ENCODE assay signal across 1 mouse cellular context in the genomic region with DNA sequence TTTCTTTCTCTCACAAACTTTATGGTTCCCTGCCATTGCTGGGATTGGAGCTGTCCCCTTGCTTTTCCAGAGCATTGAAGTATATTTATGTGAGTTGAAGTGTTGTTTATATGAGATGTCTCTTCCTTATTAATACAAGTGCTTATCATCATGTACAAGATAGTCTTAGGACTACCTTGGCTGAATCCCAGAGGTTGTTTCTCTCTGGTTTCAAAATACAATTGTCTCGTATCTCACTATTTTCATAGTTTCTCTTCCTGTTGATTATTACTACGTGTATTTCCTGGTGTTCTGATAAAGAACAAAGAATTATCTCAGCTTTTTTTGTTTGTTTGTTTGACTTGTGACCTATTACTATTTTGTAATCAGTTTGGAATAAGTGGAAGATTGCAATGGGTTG.
TF ChIP-seq lines count a peak whose summit lies in the region.

No protein-coding gene starts in this region.

TF ChIP-seq in MEL, 35 proteins besides CTCF, POLR2A, EP300 and RAD21 (continued from another document):
- TF ChIP-seq GABPA (IDR thresholded peaks at IDR 0.05; ENCODE audit: low read depth, low read length) = no peak
- no peak for TF ChIP-seq ZMIZ1 (IDR thresholded peaks at IDR 0.05; ENCODE audit: low read depth, low read length)
- no peak for TF ChIP-seq ZC3H11A (IDR thresholded peaks at IDR 0.05; ENCODE audit: low read depth, low read length)
- TF ChIP-seq E2F4 (IDR thresholded peaks at IDR 0.05; ENCODE audit: borderline replicate concordance, low read depth, low read length) = no peak
- TF ChIP-seq TAL1 (IDR thresholded peaks at IDR 0.05; ENCODE audit: low read length) = no peak
- no peak for TF ChIP-seq MXI1 (IDR thresholded peaks at IDR 0.05; ENCODE audit: low read depth, low read length)
- no peak; the same call in 1 of the 2 replicates for TF ChIP-seq ELF1 (IDR thresholded peaks at IDR 0.05; ENCODE audit: low read depth, low read length)
- no peak for TF ChIP-seq KAT2A (conservative IDR thresholded peaks at IDR 0.05; ENCODE audit: low read depth, low read length)
- no peak for TF ChIP-seq UBTF (IDR thresholded peaks at IDR 0.05; ENCODE audit: borderline replicate concordance, insufficient read depth, low read depth, low read length)
